Mouse (Mus musculus): ENCODE measurements around the gene Slx4.

GRCm38 (mm10) chr16:4045524-4045923, 42.0 kb upstream of the Slx4 start:
- TF ChIP-seq POLR2A (IDR thresholded peaks at IDR 0.05; ENCODE audit: insufficient read depth, low read length) (no peak), CTCF (IDR thresholded peaks at IDR 0.05; ENCODE audit: low read depth, low read length) (no peak), EP300 (IDR thresholded peaks at IDR 0.05; ENCODE audit: insufficient read depth, low read depth, low read length) (no peak)

All from ES-Bruce4 (cell line).